Mouse (Mus musculus): Measurements from ENCODE around the gene Gm26897. TPM values are rescaled to one million over a fixed set of nuclear protein-coding genes. Genes with fewer than 3 reads are reported as not detected.

Gene Gm26897
- polyA plus RNA-seq (2014; fragmentation: Nextera tagmentation; extraction: Ambion mirVana) = not detected in 2 replicates

DNA sequence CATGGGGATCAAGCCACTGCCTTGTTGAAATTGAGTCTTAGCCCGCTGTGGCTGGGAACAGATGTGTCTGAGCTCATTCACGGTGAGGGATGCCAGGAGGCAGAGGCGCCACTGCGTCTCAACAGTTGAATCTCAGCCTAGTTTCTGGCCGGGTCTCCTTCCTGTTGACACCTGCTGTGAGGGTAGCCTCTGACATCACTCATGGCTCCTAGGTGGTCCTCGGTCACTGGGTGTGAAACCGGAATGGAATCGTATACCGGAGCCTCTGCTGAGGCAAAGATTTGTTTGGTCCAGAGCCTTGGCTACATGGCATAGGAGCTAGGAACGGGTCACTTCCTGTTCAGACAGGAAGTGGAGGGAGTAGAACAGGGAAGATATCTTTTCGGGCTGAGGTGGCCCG is at the start of gene Gm26897:
Gm26897 (plus strand) TSS at position 74 of the 400 bp plus-strand sequence.
- Histone ChIP-seq H3K27me3 (ENCODE audit: control insufficient read depth, insufficient read depth, low read length) (no peaks in the 10 kb centered on the region), H3K9me3 (replicated peaks; ENCODE audit: control insufficient read depth, low read length) (no peaks in the 10 kb centered on the region)

DNA sequence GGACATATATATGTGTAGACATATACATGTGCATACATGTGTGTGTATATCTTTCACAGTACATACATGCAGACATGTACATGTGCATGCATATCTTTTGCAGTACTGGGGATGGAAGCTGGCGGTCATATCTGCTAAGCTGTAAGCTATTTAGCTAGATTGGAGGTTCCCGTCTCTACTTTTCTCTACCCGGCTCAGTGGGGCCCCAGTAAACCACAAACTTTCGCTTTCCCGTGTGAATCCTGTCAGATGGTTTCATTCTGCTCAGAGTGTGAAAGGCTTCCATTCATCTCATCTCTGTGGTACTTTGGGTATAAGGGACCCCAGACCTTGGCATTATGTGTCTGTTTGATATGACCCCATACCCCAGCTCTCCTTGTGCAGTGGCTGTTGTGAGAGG is 46.4 kb upstream of the Gm26897 start:
- no peaks in the 10 kb centered on the region for H3K9me3 ChIP-seq (replicated peaks; ENCODE audit: control insufficient read depth, low read length)
- 75% methylated on average over 5 of the region's 5 CpGs for WGBS (ENCODE audit: insufficient replicate concordance)
- peaks cover 8% of the 10 kb centered on the region; the same call in 1 of the 2 replicates for H3K27me3 ChIP-seq (ENCODE audit: control insufficient read depth, insufficient read depth, low read length)

More for the DNA sequence above, at the start of gene Gm26897:
- H3K9ac ChIP-seq (ENCODE audit: low read depth, low read length) = no peak within 1 kb of the TSS
- no peak within 1 kb of the TSS for H3K4me3 ChIP-seq (ENCODE audit: low read depth, low read length)
- WGBS (ENCODE audit: insufficient replicate concordance) = 77% methylated on average over 12 of the region's 12 CpGs
- no peaks in the 10 kb centered on the region for H3K36me3 ChIP-seq (ENCODE audit: control insufficient read depth, insufficient read depth, low read length)
- no peaks in the 10 kb centered on the region for H3K4me1 ChIP-seq (ENCODE audit: control insufficient read depth, insufficient read depth, low read length)
- no peak within 1 kb of the TSS for H3K27ac ChIP-seq (ENCODE audit: low read depth, low read length)
- H3K4me2 ChIP-seq = no peak within 1 kb of the TSS
- ATAC-seq (replicated peaks; ENCODE audit: insufficient number of reproducible peaks, low FRiP score, low TSS enrichment) = no peak

DNA sequence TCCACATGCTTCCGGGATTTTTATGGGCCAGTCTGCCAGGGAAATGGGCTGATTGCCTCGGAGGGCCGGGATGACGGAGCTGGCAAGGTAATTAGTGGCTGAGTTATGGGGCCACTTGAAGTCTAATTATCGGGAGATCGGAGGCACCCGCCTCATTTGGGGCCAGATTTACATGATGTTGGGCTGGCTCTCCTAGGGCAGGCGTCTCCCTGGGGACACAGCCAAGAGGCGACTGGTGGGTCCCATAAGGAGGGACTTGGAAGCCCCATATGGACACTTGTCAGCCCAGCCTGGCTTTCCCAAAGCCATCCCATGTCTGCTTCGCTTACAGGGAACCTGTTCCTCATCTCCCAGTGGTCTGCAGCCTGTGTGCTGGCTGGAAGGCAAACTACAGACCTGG is 45.1 kb upstream of the Gm26897 start:
- H3K4me3 ChIP-seq (ENCODE audit: low read depth, low read length) = no peak overlapping the region
- H3K9ac ChIP-seq (ENCODE audit: low read depth, low read length) = no peak overlapping the region
- no peak overlapping the region for H3K27ac ChIP-seq (ENCODE audit: low read depth, low read length)
- WGBS (ENCODE audit: insufficient replicate concordance) = 80% methylated on average over 10 of the region's 10 CpGs
- no peak overlapping the region for H3K4me2 ChIP-seq
- ATAC-seq (replicated peaks; ENCODE audit: insufficient number of reproducible peaks, low FRiP score, low TSS enrichment) = no peak
- no peaks in the 10 kb centered on the region; the same call in 1 of the 2 replicates for H3K4me1 ChIP-seq (ENCODE audit: control insufficient read depth, insufficient read depth, low read length)
- peaks cover 6% of the 10 kb centered on the region; the same call in 1 of the 2 replicates for H3K27me3 ChIP-seq (ENCODE audit: control insufficient read depth, insufficient read depth, low read length)
- H3K36me3 ChIP-seq (ENCODE audit: control insufficient read depth, insufficient read depth, low read length) = no peaks in the 10 kb centered on the region
- H3K9me3 ChIP-seq (replicated peaks; ENCODE audit: control insufficient read depth, low read length) = no peaks in the 10 kb centered on the region

More for the DNA sequence above, 46.4 kb upstream of the Gm26897 start:
- Histone ChIP-seq H3K4me2 (no peak overlapping the region), H3K36me3 (ENCODE audit: control insufficient read depth, insufficient read depth, low read length) (no peaks in the 10 kb centered on the region), H3K27ac (ENCODE audit: low read depth, low read length) (no peak overlapping the region), H3K4me1 (ENCODE audit: control insufficient read depth, insufficient read depth, low read length) (no peaks in the 10 kb centered on the region), H3K4me3 (ENCODE audit: low read depth, low read length) (no peak overlapping the region), H3K9ac (ENCODE audit: low read depth, low read length) (no peak overlapping the region)
- ATAC-seq (replicated peaks; ENCODE audit: insufficient number of reproducible peaks, low FRiP score, low TSS enrichment) = no peak

DNA sequence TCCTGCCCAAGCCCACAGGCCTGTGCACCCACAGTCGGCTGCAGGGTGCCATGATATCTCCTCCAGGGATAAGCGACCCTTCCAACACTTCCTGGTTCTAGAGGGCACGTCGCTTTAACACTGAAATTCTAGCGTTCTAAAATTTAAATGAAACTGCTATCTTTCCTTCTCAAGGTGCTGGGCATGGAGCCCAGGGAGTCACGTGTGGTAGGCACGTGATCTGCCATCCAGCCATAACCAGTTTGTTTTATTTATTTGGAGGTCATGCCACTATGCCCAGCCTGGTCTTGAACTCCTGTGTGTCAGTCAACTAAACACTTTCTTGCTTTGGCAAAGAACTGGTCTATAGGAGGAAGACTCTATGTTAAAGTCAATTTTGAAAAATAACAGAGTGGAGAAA is 35.7 kb upstream of the Gm26897 start:
- H3K9me3 ChIP-seq (replicated peaks; ENCODE audit: control insufficient read depth, low read length) = no peaks in the 10 kb centered on the region
- H3K4me1 ChIP-seq (ENCODE audit: control insufficient read depth, insufficient read depth, low read length) = peaks cover 7% of the 10 kb centered on the region
- H3K27me3 ChIP-seq (ENCODE audit: control insufficient read depth, insufficient read depth, low read length) = peaks cover 5% of the 10 kb centered on the region; the same call in 1 of the 2 replicates
- no peak overlapping the region for H3K4me3 ChIP-seq (ENCODE audit: low read depth, low read length)
- 77% methylated on average over 7 of the region's 7 CpGs for WGBS (ENCODE audit: insufficient replicate concordance)
- no peak overlapping the region for H3K4me2 ChIP-seq
- no peak overlapping the region for H3K9ac ChIP-seq (ENCODE audit: low read depth, low read length)
- no peak overlapping the region for H3K27ac ChIP-seq (ENCODE audit: low read depth, low read length)
- no peak for ATAC-seq (replicated peaks; ENCODE audit: insufficient number of reproducible peaks, low FRiP score, low TSS enrichment)
- H3K36me3 ChIP-seq (ENCODE audit: control insufficient read depth, insufficient read depth, low read length) = no peaks in the 10 kb centered on the region

DNA sequence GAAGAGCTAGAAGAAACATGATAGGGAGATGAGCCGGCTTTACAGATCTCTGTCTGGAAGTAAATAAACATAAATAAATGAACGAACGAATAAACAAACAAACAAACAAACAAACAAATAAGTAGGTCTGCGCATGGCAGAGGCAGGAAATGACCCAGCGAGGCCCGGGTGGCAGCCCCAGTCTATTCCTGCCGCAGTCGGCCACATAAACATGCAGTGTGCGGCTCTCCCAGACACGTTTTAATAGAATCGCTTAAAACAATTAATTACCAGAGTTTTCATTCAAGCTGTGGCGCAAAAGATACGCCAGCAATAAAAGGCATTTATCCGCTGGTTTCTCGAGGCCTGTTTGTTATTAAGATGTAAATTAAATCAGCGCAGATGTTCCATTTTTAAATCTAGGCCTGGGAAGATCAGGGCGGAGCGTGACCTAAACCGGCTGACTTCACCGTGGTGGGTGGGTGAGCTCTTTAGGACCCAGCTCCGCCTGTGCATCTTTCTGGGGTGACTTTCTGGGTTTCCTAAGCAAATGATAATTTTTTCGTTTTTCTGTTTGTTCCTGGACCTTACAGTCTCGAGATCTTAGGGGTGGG is 33.9 kb upstream of the Gm26897 start:
- Histone ChIP-seq H3K4me2 (no peak overlapping the region), H3K27me3 (ENCODE audit: control insufficient read depth, insufficient read depth, low read length) (peaks cover 5% of the 10 kb centered on the region; the same call in 1 of the 2 replicates), H3K9me3 (replicated peaks; ENCODE audit: control insufficient read depth, low read length) (no peaks in the 10 kb centered on the region), H3K4me3 (ENCODE audit: low read depth, low read length) (no peak overlapping the region), H3K36me3 (ENCODE audit: control insufficient read depth, insufficient read depth, low read length) (no peaks in the 10 kb centered on the region), H3K9ac (ENCODE audit: low read depth, low read length) (no peak overlapping the region), H3K27ac (ENCODE audit: low read depth, low read length) (no peak overlapping the region), H3K4me1 (ENCODE audit: control insufficient read depth, insufficient read depth, low read length) (0 out of 2 replicates have a peak, but pooled peaks cover 3% of the 10 kb centered on the region)
- ATAC-seq (replicated peaks; ENCODE audit: insufficient number of reproducible peaks, low FRiP score, low TSS enrichment) = no peak
- WGBS (ENCODE audit: insufficient replicate concordance) = 77% methylated on average over 23 of the region's 23 CpGs

DNA sequence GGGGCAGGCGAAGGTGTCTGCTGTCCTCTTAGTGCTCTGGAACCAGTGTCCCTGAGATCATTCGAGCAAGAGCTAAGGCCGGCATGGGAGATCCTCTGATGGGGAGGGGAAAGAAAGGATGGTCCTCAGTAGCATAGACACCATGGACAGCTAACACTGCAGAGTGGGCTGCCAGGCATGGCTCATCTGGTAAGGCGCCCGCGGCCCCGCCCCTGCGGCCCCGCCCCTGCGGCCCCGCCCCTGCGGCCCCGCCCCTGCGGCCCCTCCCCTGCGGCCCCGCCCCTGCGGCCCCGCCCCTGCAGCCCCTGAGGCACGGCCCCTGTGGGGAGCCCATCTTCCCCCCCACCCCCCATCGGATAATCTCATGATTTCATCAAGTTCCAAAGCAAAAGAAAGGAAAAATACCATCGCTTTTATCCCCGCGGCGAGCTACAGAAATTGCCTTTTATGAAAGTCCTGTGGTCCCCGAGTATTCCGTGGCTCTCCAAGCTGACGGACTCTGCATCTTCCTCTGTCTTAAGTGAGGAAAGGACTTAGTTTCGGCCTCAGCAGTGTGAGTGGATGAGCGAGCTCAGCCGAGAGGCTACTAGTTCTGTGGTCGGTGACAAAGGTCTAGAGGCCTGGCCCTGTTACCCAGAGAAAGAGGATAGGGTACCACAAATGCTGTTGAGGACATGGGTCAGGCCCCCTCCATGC is 31.9 kb upstream of the Gm26897 start:
- Histone ChIP-seq H3K36me3 (ENCODE audit: control insufficient read depth, insufficient read depth, low read length) (no peaks in the 10 kb centered on the region), H3K4me2 (peak overlapping the region; percentile 61), H3K27me3 (ENCODE audit: control insufficient read depth, insufficient read depth, low read length) (no peaks in the 10 kb centered on the region), H3K27ac (ENCODE audit: low read depth, low read length) (no peak overlapping the region), H3K9ac (ENCODE audit: low read depth, low read length) (no peak overlapping the region), H3K9me3 (replicated peaks; ENCODE audit: control insufficient read depth, low read length) (no peaks in the 10 kb centered on the region), H3K4me1 (ENCODE audit: control insufficient read depth, insufficient read depth, low read length) (0 out of 2 replicates have a peak, but pooled peaks cover 3% of the 10 kb centered on the region), H3K4me3 (ENCODE audit: low read depth, low read length) (peak overlapping the region; percentile 18)
- ATAC-seq (replicated peaks; ENCODE audit: insufficient number of reproducible peaks, low FRiP score, low TSS enrichment) = no peak
- 7% methylated on average over 27 of the region's 31 CpGs for WGBS (ENCODE audit: insufficient replicate concordance)

DNA sequence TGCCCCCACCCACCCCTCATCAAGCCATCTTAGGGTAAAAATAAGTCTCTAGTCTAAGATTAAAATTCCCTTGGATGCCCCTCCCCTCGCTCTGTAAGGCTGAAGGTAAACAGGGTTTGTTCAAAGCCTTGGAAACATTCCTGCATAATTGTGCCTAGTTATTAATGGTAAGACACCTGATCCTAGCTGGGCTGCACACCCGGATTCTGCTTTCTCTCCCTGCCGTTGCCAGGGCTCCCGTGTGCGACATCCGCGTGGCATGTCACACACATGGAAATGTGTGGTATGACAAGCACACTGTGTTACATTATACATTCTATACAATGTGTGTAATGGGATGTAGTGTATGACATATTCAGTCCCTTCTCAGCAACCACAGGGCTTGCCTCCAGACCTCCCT is 30.1 kb upstream of the Gm26897 start:
- 80% methylated on average over 7 of the region's 7 CpGs for WGBS (ENCODE audit: insufficient replicate concordance)
- no peak for ATAC-seq (replicated peaks; ENCODE audit: insufficient number of reproducible peaks, low FRiP score, low TSS enrichment)
- H3K27me3 ChIP-seq (ENCODE audit: control insufficient read depth, insufficient read depth, low read length) = 0 out of 2 replicates have a peak, but pooled peaks cover 2% of the 10 kb centered on the region
- no peaks in the 10 kb centered on the region for H3K9me3 ChIP-seq (replicated peaks; ENCODE audit: control insufficient read depth, low read length)
- H3K9ac ChIP-seq (ENCODE audit: low read depth, low read length) = no peak overlapping the region
- 0 out of 2 replicates have a peak, but pooled peaks cover 3% of the 10 kb centered on the region for H3K4me1 ChIP-seq (ENCODE audit: control insufficient read depth, insufficient read depth, low read length)
- no peaks in the 10 kb centered on the region for H3K36me3 ChIP-seq (ENCODE audit: control insufficient read depth, insufficient read depth, low read length)
- no peak overlapping the region for H3K4me2 ChIP-seq
- H3K27ac ChIP-seq (ENCODE audit: low read depth, low read length) = no peak overlapping the region
- no peak overlapping the region for H3K4me3 ChIP-seq (ENCODE audit: low read depth, low read length)

DNA sequence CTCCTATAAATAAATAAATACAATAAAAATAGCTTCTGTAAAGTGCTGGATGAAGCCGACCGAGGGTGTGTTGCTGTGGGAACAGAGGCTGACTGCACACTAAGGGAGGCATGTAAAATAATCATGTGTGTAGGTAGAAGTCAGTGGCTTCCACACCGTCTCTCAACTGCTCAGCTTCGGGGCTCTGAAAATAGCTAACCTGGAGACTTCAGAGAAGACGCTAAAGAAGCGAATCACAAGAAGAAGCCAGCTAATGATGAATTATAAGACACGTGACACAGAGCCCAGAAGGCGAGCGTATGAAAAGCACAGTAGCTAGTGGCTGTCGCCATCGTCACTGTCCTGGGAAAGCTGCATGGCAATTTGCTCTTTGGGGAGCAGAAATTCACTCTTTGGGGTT is 29.4 kb upstream of the Gm26897 start:
- H3K4me1 ChIP-seq (ENCODE audit: control insufficient read depth, insufficient read depth, low read length) = 0 out of 2 replicates have a peak, but pooled peaks cover 3% of the 10 kb centered on the region
- no peak overlapping the region for H3K9ac ChIP-seq (ENCODE audit: low read depth, low read length)
- H3K27ac ChIP-seq (ENCODE audit: low read depth, low read length) = no peak overlapping the region
- peaks cover 7% of the 10 kb centered on the region; the same call in 1 of the 2 replicates for H3K27me3 ChIP-seq (ENCODE audit: control insufficient read depth, insufficient read depth, low read length)
- no peak overlapping the region for H3K4me2 ChIP-seq
- no peak for ATAC-seq (replicated peaks; ENCODE audit: insufficient number of reproducible peaks, low FRiP score, low TSS enrichment)
- H3K36me3 ChIP-seq (ENCODE audit: control insufficient read depth, insufficient read depth, low read length) = no peaks in the 10 kb centered on the region
- H3K9me3 ChIP-seq (replicated peaks; ENCODE audit: control insufficient read depth, low read length) = no peaks in the 10 kb centered on the region
- no peak overlapping the region for H3K4me3 ChIP-seq (ENCODE audit: low read depth, low read length)
- WGBS (ENCODE audit: insufficient replicate concordance) = 81% methylated on average over 11 of the region's 11 CpGs
